Mouse (Mus musculus) stomach, postnatal 0 days (tissue): ENCODE results near the gene Ifngr2.

Source experiments
- CTCF ChIP-seq: IDR thresholded peaks from 2 replicates; pipeline ENCODE4 v1.5.1; 2016; ENCODE audit warnings: antibody characterized with exemption, low read depth, mild to moderate bottlenecking, moderate library complexity
- EP300 ChIP-seq: optimal IDR thresholded peaks from 2 replicates; pipeline ENCODE3; 2016; ENCODE audit warnings: antibody characterized with exemption

- no peak for TF ChIP-seq CTCF
- TF ChIP-seq EP300, result no peak
Measured at GRCm38 (mm10) chr16:91541573-91542081, 5.2 kb upstream of the Ifngr2 start.
